22 mouse cellular contexts compared by ENCODE assay signal in genomic region chr5:5540385-5540784, GRCm38 (mm10). TPM values are rescaled to one million over a fixed set of nuclear protein-coding genes. Genes with fewer than 3 reads are reported as not detected.
DNase-seq lines count a peak whose midpoint lies in the region; ATAC-seq lines count a peak whose summit lies in the region.
"Had no signal": no experiment of that assay in that cellular context is flagged by ENCODE, and none has a peak within 500 bp of the region (broad histone marks: within the 10 kb centered on the region; RNA-seq: fewer than 3 reads in every experiment).

No protein-coding gene starts in this region.

- H3K9me3 ChIP-seq in midbrain, embryonic 13.5 days, result peaks cover 5% of the 10 kb centered on the region; the same call in 1 of the 2 replicates
- no peaks in the 10 kb centered on the region for H3K9me3 ChIP-seq in midbrain, embryonic 14.5 days (ENCODE audit: control insufficient read depth, low read length)
- H3K9me3 ChIP-seq: embryonic facial prominence, embryonic 13.5 days; G1E had no signal

- 0 out of 2 replicates have a peak, but pooled peaks have one; percentile 37 for ATAC-seq in midbrain, embryonic 13.5 days
- no peak for ATAC-seq in midbrain, embryonic 14.5 days (ENCODE audit: low FRiP score, low TSS enrichment)
- ATAC-seq: forebrain, postnatal 0 days had no signal

- no peaks in the 10 kb centered on the region for H3K27me3 ChIP-seq in midbrain, embryonic 13.5 days
- H3K27me3 ChIP-seq in midbrain, embryonic 14.5 days (ENCODE audit: control insufficient read depth, insufficient read depth, low read length), result no peaks in the 10 kb centered on the region
- H3K27me3 ChIP-seq: embryonic facial prominence, embryonic 13.5 days; forebrain, embryonic 12.5 days; heart, embryonic 12.5 days had no signal

- H3K36me3 ChIP-seq in midbrain, embryonic 13.5 days, result peaks cover 50% of the 10 kb centered on the region
- peaks cover 50% of the 10 kb centered on the region for H3K36me3 ChIP-seq in midbrain, embryonic 14.5 days (ENCODE audit: control insufficient read depth, insufficient read depth, low read length)

- no peaks in the 10 kb centered on the region for H3K4me1 ChIP-seq in midbrain, embryonic 13.5 days (replicated peaks)
- no peaks in the 10 kb centered on the region for H3K4me1 ChIP-seq in midbrain, embryonic 14.5 days (ENCODE audit: control insufficient read depth, insufficient read depth, low read length)
- H3K4me1 ChIP-seq: embryonic facial prominence, embryonic 13.5 days; forebrain, embryonic 12.5 days; heart, embryonic 12.5 days; hindbrain, embryonic 10.5 days had no signal

- no peak overlapping the region for H3K9ac ChIP-seq in midbrain, embryonic 13.5 days (replicated peaks)
- H3K9ac ChIP-seq in midbrain, embryonic 14.5 days (replicated peaks; ENCODE audit: low read length), result no peak overlapping the region
- H3K9ac ChIP-seq: embryonic facial prominence, embryonic 13.5 days; forebrain, embryonic 12.5 days; forebrain, postnatal 0 days; heart, embryonic 12.5 days; hindbrain, embryonic 14.5 days had no signal

- no peak overlapping the region for H3K27ac ChIP-seq in midbrain, embryonic 13.5 days
- H3K27ac ChIP-seq in midbrain, embryonic 14.5 days (replicated peaks; ENCODE audit: low read depth, low read length), result no peak overlapping the region
- H3K27ac ChIP-seq: embryonic facial prominence, embryonic 13.5 days; forebrain, embryonic 12.5 days; heart, adult 2 months; hindbrain, embryonic 10.5 days; hindbrain, embryonic 14.5 days had no signal

- no peak for DNase-seq in midbrain, embryonic 14.5 days
- DNase-seq in MN1 (ENCODE audit: low spot score) (peak; percentile 14), ZHBTc4 (ENCODE audit: low read depth, low spot score) (peak; percentile 12)
- DNase-seq in adrenal gland, postnatal 36 days, result no peak
- no peak for DNase-seq in thymus, postnatal 14 days
- no peak for DNase-seq in kidney, postnatal 36 days
- DNase-seq: adrenal gland, postnatal 10 days; cerebellum, adult 11-12 months; cerebellum, adult 9-10 months; cerebellum, postnatal 25 days; forebrain, postnatal 0 days; gastrocnemius, postnatal 14 days; heart, adult 2 months had no signal

- H3K4me3 ChIP-seq in midbrain, embryonic 13.5 days (replicated peaks), result no peak overlapping the region
- no peak overlapping the region for H3K4me3 ChIP-seq in midbrain, embryonic 14.5 days (replicated peaks; ENCODE audit: low read depth, low read length)
- H3K4me3 ChIP-seq: embryonic facial prominence, embryonic 13.5 days; forebrain, embryonic 12.5 days; heart, adult 2 months; heart, embryonic 12.5 days; hindbrain, embryonic 10.5 days had no signal

- WGBS in midbrain, embryonic 13.5 days, result 33% methylated on average over 3 of the region's 3 CpGs
- WGBS in midbrain, embryonic 14.5 days, result 25% methylated on average over 3 of the region's 3 CpGs

- no peak overlapping the region for H3K4me2 ChIP-seq in midbrain, embryonic 13.5 days (replicated peaks)
- no peak overlapping the region for H3K4me2 ChIP-seq in midbrain, embryonic 14.5 days (ENCODE audit: low read length)
- H3K4me2 ChIP-seq: embryonic facial prominence, embryonic 13.5 days; forebrain, embryonic 12.5 days; heart, embryonic 12.5 days; hindbrain, embryonic 14.5 days had no signal

RNA-seq across cellular contexts. Expression of gene Gtpbp10, which starts 19.0 kb away (rescaled TPM):
- polyA plus RNA-seq in midbrain, embryonic 13.5 days (2015; fragmentation: Nextera tagmentation; extraction: Ambion mirVana), result 26.3 and 29.1 TPM in 2 replicates
- polyA plus RNA-seq in midbrain, embryonic 14.5 days (2014; fragmentation: Nextera tagmentation; extraction: Ambion mirVana), result 20.6 and 26.9 TPM in 2 replicates
- 10 to 100 TPM; 12.5 to 15.8 TPM for total RNA-seq in adrenal gland, postnatal 36 days (2021)

RNA-seq across cellular contexts. Expression of gene Cldn12, which starts 25.6 kb away (rescaled TPM):
- 21.3 and 23.0 TPM in 2 replicates for polyA plus RNA-seq in midbrain, embryonic 13.5 days (2015; fragmentation: Nextera tagmentation; extraction: Ambion mirVana)
- polyA plus RNA-seq in midbrain, embryonic 14.5 days (2014; fragmentation: Nextera tagmentation; extraction: Ambion mirVana), result 13.9 and 19.1 TPM in 2 replicates
- 10 to 100 TPM; 15.0 to 23.7 TPM for total RNA-seq in adrenal gland, postnatal 36 days (2021)

RNA-seq across cellular contexts. Expression of gene Gm8773, which starts 33.2 kb away (rescaled TPM):
- 6.5 and 7.2 TPM in 2 replicates for polyA plus RNA-seq in midbrain, embryonic 13.5 days (2015; fragmentation: Nextera tagmentation; extraction: Ambion mirVana)
- 10.3 and 12.5 TPM in 2 replicates for polyA plus RNA-seq in midbrain, embryonic 14.5 days (2014; fragmentation: Nextera tagmentation; extraction: Ambion mirVana)
- not detected for total RNA-seq in adrenal gland, postnatal 36 days (2021)
- total RNA-seq: gastrocnemius, adult 18-20 months; gastrocnemius, postnatal 14 days; heart, adult 2 months; heart, postnatal 25 days had no signal

Comparison
In these comparisons a context has a peak if more than half of its experiments do, and no peak if none do; other contexts are left out.
1. DNase-seq: peak in MN1 (single experiment) and ZHBTc4 (single experiment); none in midbrain, embryonic 14.5 days (single experiment), adrenal gland, postnatal 36 days (0 of 2), thymus, postnatal 14 days (single experiment) and kidney, postnatal 36 days (0 of 2).